Mouse (Mus musculus) kidney, postnatal 0 days (tissue): Measurements from ENCODE around the gene Nprl3. TPM values are rescaled to one million over a fixed set of nuclear protein-coding genes. Genes with fewer than 3 reads are reported as not detected.

Experiments used
- ATAC-seq: fragments of 200-750 bp; cut with Nextera tagmentation; replicated peaks from 2 replicates; pipeline ENCODE4 v1.8.0; 2017; ENCODE audit warnings: low read depth, moderate number of reproducible peaks, moderate TSS enrichment, moderate library complexity; ENCODE audit not compliant: low FRiP score
- DNase-seq: peaks from one replicate; pipeline ENCODE4 v3.0.0-alpha.2; 2016; ENCODE audit warnings: low spot score
- H3K27ac ChIP-seq: fragments of 300-500 bp; sonication (generic); 2 replicates; pipeline ENCODE4 v1.5.1; 2014; ENCODE audit warnings: mild to moderate bottlenecking
- H3K27me3 ChIP-seq: fragments of 300-500 bp; sonication (generic); 2 replicates; pipeline ENCODE4 v1.6.1; 2014; ENCODE audit warnings: low read length, mixed read lengths; ENCODE audit not compliant: insufficient read depth
- H3K36me3 ChIP-seq: fragments of 300-500 bp; sonication (generic); 2 replicates; pipeline ENCODE4 v1.6.1; 2014; ENCODE audit warnings: low read length, mixed read lengths; ENCODE audit not compliant: insufficient read depth
- H3K4me1 ChIP-seq: fragments of 300-500 bp; sonication (generic); replicated peaks from 2 replicates; pipeline ENCODE4 v1.6.1; 2014; ENCODE audit warnings: antibody characterized with exemption, low read length, mixed read lengths; ENCODE audit not compliant: insufficient read depth
- H3K4me2 ChIP-seq: fragments of 300-500 bp; sonication (generic); 2 replicates; pipeline ENCODE4 v1.6.1; 2014; ENCODE audit warnings: mild to moderate bottlenecking, low read length, moderate library complexity, mixed read lengths
- H3K4me3 ChIP-seq: fragments of 300-500 bp; sonication (generic); replicated peaks from 2 replicates; pipeline ENCODE4 v1.5.1; 2014; ENCODE audit warnings: low read depth, low read length
- H3K9ac ChIP-seq: fragments of 300-500 bp; sonication (generic); 2 replicates; pipeline ENCODE4 v1.6.1; 2014; ENCODE audit warnings: low read depth, low read length
- H3K9me3 ChIP-seq: fragments of 300-500 bp; sonication (generic); replicated peaks from 2 replicates; pipeline ENCODE4 v1.6.1; 2016; ENCODE audit warnings: low read length, inconsistent platforms, mixed read lengths
- CTCF ChIP-seq: IDR thresholded peaks from 2 replicates; pipeline ENCODE4 v1.5.1; 2016; ENCODE audit warnings: antibody characterized with exemption, low read depth, mild to moderate bottlenecking, moderate library complexity
- WGBS: fragments of 180-500 bp; shearing (Covaris S2); extraction: QIAGEN DNeasy Blood & Tissue Kit; methylation state at CpG from one replicate; pipeline ENCODE4 v1.1.7; 2014; 5-methylcytosine and 5-hydroxymethylcytosine counted together
- polyA plus RNA-seq: library from polyadenylated mRNA; unstranded; fragments of >200 nt; fragmentation: Nextera tagmentation; extraction: Ambion mirVana; gene quantifications from 2 replicates; pipeline ENCODE4 v1.2.1, GENCODE M21; 2015

The Nprl3 gene
- polyA plus RNA-seq, 1 experiment from 2014 or later: 36.9 TPM

GRCm38 (mm10) chr11:32181246-32181645 is 86.3 kb downstream of the Nprl3 start:
- ATAC-seq: no peak
- H3K4me3 ChIP-seq: no peak overlapping the region

GRCm38 (mm10) chr11:32178506-32178905 is 89.0 kb downstream of the Nprl3 start:
- 71% methylated on average over 1 of the region's 1 CpGs for WGBS
- ATAC-seq (no peak), DNase-seq (no peak)
- H3K9ac ChIP-seq: no peak overlapping the region
- no peak for TF ChIP-seq CTCF
- no peaks in the 10 kb centered on the region for H3K9me3 ChIP-seq
- H3K4me3 ChIP-seq: no peak overlapping the region
- no peaks in the 10 kb centered on the region for H3K4me1 ChIP-seq
- no peaks in the 10 kb centered on the region for H3K36me3 ChIP-seq
- H3K27ac ChIP-seq: no peak overlapping the region
- no peaks in the 10 kb centered on the region for H3K27me3 ChIP-seq
- no peak overlapping the region for H3K4me2 ChIP-seq

More at GRCm38 (mm10) chr11:32181246-32181645, 86.3 kb downstream of the Nprl3 start:
- Histone ChIP-seq H3K27me3 (no peaks in the 10 kb centered on the region), H3K9ac (no peak overlapping the region), H3K36me3 (no peaks in the 10 kb centered on the region), H3K4me2 (no peak overlapping the region), H3K4me1 (no peaks in the 10 kb centered on the region), H3K27ac (no peak overlapping the region), H3K9me3 (no peaks in the 10 kb centered on the region)
- WGBS: 82% methylated on average over 4 of the region's 4 CpGs
- DNase-seq: no peak
- no peak for TF ChIP-seq CTCF

Other genes with a start within 250 kb of the Nprl3 start
- not detected in 2 replicates for gene Il9r, start 67.4 kb downstream of the Nprl3 start, polyA plus RNA-seq
- gene Snrnp25, start 62.3 kb downstream of the Nprl3 start, polyA plus RNA-seq: 49.5 and 49.6 TPM in 2 replicates
- 49.3 and 55.0 TPM in 2 replicates for gene Rhbdf1, start 45.4 kb downstream of the Nprl3 start, polyA plus RNA-seq
- 31.6 and 33.0 TPM in 2 replicates for gene Mpg, start 41.2 kb downstream of the Nprl3 start, polyA plus RNA-seq
- 0.36 and 0.43 TPM in 2 replicates for gene Hba-x, start 8.7 kb upstream of the Nprl3 start, polyA plus RNA-seq
- 1,023 and 1,027 TPM in 2 replicates for gene Hba-a1, start 15.8 kb upstream of the Nprl3 start, polyA plus RNA-seq
- 0.87 and 0.92 TPM in 2 replicates for gene Hbq1b, start 19.3 kb upstream of the Nprl3 start, polyA plus RNA-seq
- gene Hba-a2, start 28.8 kb upstream of the Nprl3 start, polyA plus RNA-seq: 2,400 and 2,472 TPM in 2 replicates
- gene Hbq1a, start 32.4 kb upstream of the Nprl3 start, polyA plus RNA-seq: 0.37 TPM in 1 of 2 replicates, not detected in the other
- 6.6 TPM in 2 replicates for gene Sh3pxd2b, start 80.1 kb upstream of the Nprl3 start, polyA plus RNA-seq
- 28.8 TPM in 2 replicates for gene Ubtd2, start 187.7 kb upstream of the Nprl3 start, polyA plus RNA-seq